Mouse (Mus musculus): ENCODE results near the gene Smyd5. TPM values are rescaled to one million over a fixed set of nuclear protein-coding genes. Genes with fewer than 3 reads are reported as not detected.

Gene Smyd5
- polyA plus RNA-seq (2012) = 0.37 and 0.47 TPM in 2 replicates

GRCm38 (mm10) chr6:85431842-85432431, at the start of gene Smyd5:
Smyd5 (plus strand) TSS chr6:85431989.
- TF ChIP-seq GATA1 (IDR thresholded peaks at IDR 0.05; ENCODE audit: low read length) (no peak), TAL1 (IDR thresholded peaks at IDR 0.05; ENCODE audit: low read length) (no peak)
- no peaks in the 10 kb centered on the region for H3K9me3 ChIP-seq (ENCODE audit: control insufficient read depth, low read length)
- H3K27me3 ChIP-seq (ENCODE audit: control insufficient read depth) = peaks cover 7% of the 10 kb centered on the region

GRCm38 (mm10) chr6:85382791-85383190, 49.0 kb upstream of the Smyd5 start:
- Histone ChIP-seq H3K4me3 (replicated peaks) (no peak overlapping the region), H3K36me3 (ENCODE audit: control insufficient read depth) (no peaks in the 10 kb centered on the region), H3K4me1 (ENCODE audit: control insufficient read depth) (peaks cover 29% of the 10 kb centered on the region), H3K9me3 (ENCODE audit: control insufficient read depth, low read length) (no peaks in the 10 kb centered on the region), H3K27me3 (ENCODE audit: control insufficient read depth) (no peaks in the 10 kb centered on the region)
- TF ChIP-seq TAL1 (IDR thresholded peaks at IDR 0.05; ENCODE audit: low read length) = no peak
- TF ChIP-seq GATA1 (IDR thresholded peaks at IDR 0.05; ENCODE audit: low read length) = no peak

More at GRCm38 (mm10) chr6:85431842-85432431, at the start of gene Smyd5:
- Histone ChIP-seq H3K4me3 (replicated peaks) (peak within 1 kb of the TSS; percentile 81), H3K4me1 (ENCODE audit: control insufficient read depth) (peaks cover 25% of the 10 kb centered on the region), H3K36me3 (ENCODE audit: control insufficient read depth) (no peaks in the 10 kb centered on the region)

- H3K9me3 ChIP-seq (ENCODE audit: control insufficient read depth, low read length) = no peaks in the 10 kb centered on the region
- no peaks in the 10 kb centered on the region for H3K27me3 ChIP-seq (ENCODE audit: control insufficient read depth)
- peaks cover 8% of the 10 kb centered on the region for H3K4me1 ChIP-seq (ENCODE audit: control insufficient read depth)
- no peak overlapping the region for H3K4me3 ChIP-seq (replicated peaks)
- no peaks in the 10 kb centered on the region for H3K36me3 ChIP-seq (ENCODE audit: control insufficient read depth)
- no peak for TF ChIP-seq GATA1 (IDR thresholded peaks at IDR 0.05; ENCODE audit: low read length)
These were observed 43.2 kb upstream of the Smyd5 start for GRCm38 (mm10) chr6:85388608-85389007.

- Histone ChIP-seq H3K4me1 (ENCODE audit: control insufficient read depth) (peaks cover 8% of the 10 kb centered on the region), H3K9me3 (ENCODE audit: control insufficient read depth, low read length) (peaks cover 3% of the 10 kb centered on the region; the same call in 1 of the 2 replicates), H3K4me3 (replicated peaks) (no peak overlapping the region), H3K27me3 (ENCODE audit: control insufficient read depth) (no peaks in the 10 kb centered on the region), H3K36me3 (ENCODE audit: control insufficient read depth) (no peaks in the 10 kb centered on the region)
- no peak for TF ChIP-seq GATA1 (IDR thresholded peaks at IDR 0.05; ENCODE audit: low read length)
- no peak for TF ChIP-seq TAL1 (IDR thresholded peaks at IDR 0.05; ENCODE audit: low read length)
These were observed 40.0 kb upstream of the Smyd5 start for GRCm38 (mm10) chr6:85391803-85392202.

- Histone ChIP-seq H3K4me3 (replicated peaks) (no peak overlapping the region), H3K27me3 (ENCODE audit: control insufficient read depth) (no peaks in the 10 kb centered on the region), H3K9me3 (ENCODE audit: control insufficient read depth, low read length) (peaks cover 3% of the 10 kb centered on the region; the same call in 1 of the 2 replicates), H3K4me1 (ENCODE audit: control insufficient read depth) (no peaks in the 10 kb centered on the region), H3K36me3 (ENCODE audit: control insufficient read depth) (no peaks in the 10 kb centered on the region)
- no peak for TF ChIP-seq GATA1 (IDR thresholded peaks at IDR 0.05; ENCODE audit: low read length)
- TF ChIP-seq TAL1 (IDR thresholded peaks at IDR 0.05; ENCODE audit: low read length) = no peak
These were observed 36.4 kb upstream of the Smyd5 start for GRCm38 (mm10) chr6:85395360-85395759.

- no peaks in the 10 kb centered on the region for H3K4me1 ChIP-seq (ENCODE audit: control insufficient read depth)
- H3K27me3 ChIP-seq (ENCODE audit: control insufficient read depth) = no peaks in the 10 kb centered on the region; the same call in 1 of the 2 replicates
- no peak overlapping the region for H3K4me3 ChIP-seq (replicated peaks)
- H3K36me3 ChIP-seq (ENCODE audit: control insufficient read depth) = no peaks in the 10 kb centered on the region
- peaks cover 3% of the 10 kb centered on the region; the same call in 1 of the 2 replicates for H3K9me3 ChIP-seq (ENCODE audit: control insufficient read depth, low read length)
- TF ChIP-seq GATA1 (IDR thresholded peaks at IDR 0.05; ENCODE audit: low read length) (no peak), TAL1 (IDR thresholded peaks at IDR 0.05; ENCODE audit: low read length) (no peak)
These were observed 34.6 kb upstream of the Smyd5 start for GRCm38 (mm10) chr6:85397165-85397564.

GRCm38 (mm10) chr6:85399715-85400114, 32.1 kb upstream of the Smyd5 start:
- Histone ChIP-seq H3K4me3 (replicated peaks) (no peak overlapping the region), H3K36me3 (ENCODE audit: control insufficient read depth) (no peaks in the 10 kb centered on the region), H3K4me1 (ENCODE audit: control insufficient read depth) (no peaks in the 10 kb centered on the region), H3K27me3 (ENCODE audit: control insufficient read depth) (peaks cover 5% of the 10 kb centered on the region), H3K9me3 (ENCODE audit: control insufficient read depth, low read length) (peaks cover 3% of the 10 kb centered on the region; the same call in 1 of the 2 replicates)
- no peak for TF ChIP-seq GATA1 (IDR thresholded peaks at IDR 0.05; ENCODE audit: low read length)
- no peak for TF ChIP-seq TAL1 (IDR thresholded peaks at IDR 0.05; ENCODE audit: low read length)

GRCm38 (mm10) chr6:85402613-85403012, 29.2 kb upstream of the Smyd5 start:
- TF ChIP-seq GATA1 (IDR thresholded peaks at IDR 0.05; ENCODE audit: low read length) (no peak), TAL1 (IDR thresholded peaks at IDR 0.05; ENCODE audit: low read length) (no peak)
- peaks cover 19% of the 10 kb centered on the region for H3K27me3 ChIP-seq (ENCODE audit: control insufficient read depth)
- no peaks in the 10 kb centered on the region for H3K4me1 ChIP-seq (ENCODE audit: control insufficient read depth)
- H3K36me3 ChIP-seq (ENCODE audit: control insufficient read depth) = no peaks in the 10 kb centered on the region
- H3K9me3 ChIP-seq (ENCODE audit: control insufficient read depth, low read length) = no peaks in the 10 kb centered on the region
- no peak overlapping the region for H3K4me3 ChIP-seq (replicated peaks)

GRCm38 (mm10) chr6:85403039-85403438, 28.8 kb upstream of the Smyd5 start:
- Histone ChIP-seq H3K27me3 (ENCODE audit: control insufficient read depth) (peaks cover 23% of the 10 kb centered on the region), H3K36me3 (ENCODE audit: control insufficient read depth) (no peaks in the 10 kb centered on the region), H3K4me1 (ENCODE audit: control insufficient read depth) (no peaks in the 10 kb centered on the region), H3K4me3 (replicated peaks) (no peak overlapping the region), H3K9me3 (ENCODE audit: control insufficient read depth, low read length) (no peaks in the 10 kb centered on the region)
- TF ChIP-seq TAL1 (IDR thresholded peaks at IDR 0.05; ENCODE audit: low read length) (no peak), GATA1 (IDR thresholded peaks at IDR 0.05; ENCODE audit: low read length) (no peak)

GRCm38 (mm10) chr6:85409003-85409402, 22.8 kb upstream of the Smyd5 start:
- peaks cover 53% of the 10 kb centered on the region for H3K27me3 ChIP-seq (ENCODE audit: control insufficient read depth)
- H3K4me3 ChIP-seq (replicated peaks) = no peak overlapping the region
- H3K36me3 ChIP-seq (ENCODE audit: control insufficient read depth) = no peaks in the 10 kb centered on the region
- no peaks in the 10 kb centered on the region for H3K4me1 ChIP-seq (ENCODE audit: control insufficient read depth)
- no peaks in the 10 kb centered on the region for H3K9me3 ChIP-seq (ENCODE audit: control insufficient read depth, low read length)
- TF ChIP-seq GATA1 (IDR thresholded peaks at IDR 0.05; ENCODE audit: low read length) (no peak), TAL1 (IDR thresholded peaks at IDR 0.05; ENCODE audit: low read length) (no peak)
